Mouse (Mus musculus): ENCODE measurements around the gene Fgf2.

DNA sequence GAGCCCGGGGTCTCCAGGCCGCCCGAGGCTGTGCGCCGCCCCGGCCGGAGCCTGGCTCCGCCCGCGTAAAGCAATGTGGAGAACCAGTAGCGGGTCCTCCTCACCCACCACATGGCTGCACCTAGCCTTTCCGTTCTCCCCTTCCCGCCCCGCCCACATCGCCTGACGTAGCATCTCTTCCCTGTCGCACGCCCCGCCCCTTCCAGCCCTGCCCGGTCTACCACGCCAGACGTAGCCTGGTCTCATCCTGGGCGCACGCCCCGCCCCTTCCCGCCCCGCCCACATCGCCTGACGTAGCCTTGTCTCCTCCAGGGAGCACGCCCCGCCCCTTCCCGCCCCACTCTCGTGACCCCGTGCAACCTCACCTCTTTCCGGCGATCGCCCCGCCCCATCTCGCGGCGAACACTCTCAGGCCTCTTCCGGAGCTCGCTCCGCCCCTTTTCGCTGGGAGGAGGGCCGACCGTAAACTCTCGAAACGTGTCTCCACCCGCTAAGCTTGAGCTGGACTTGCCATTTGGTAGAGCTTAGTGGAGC is 71.4 kb downstream of the Fgf2 start, which contains the start of gene Spata5:
- TF ChIP-seq CTCF (IDR thresholded peaks at IDR 0.05; ENCODE audit: low read depth) (no peak), EP300 (IDR thresholded peaks at IDR 0.05; ENCODE audit: low read depth) (no peak)

All from heart, postnatal 0 days (tissue).